28 mouse cellular contexts compared by ENCODE assay signal in genomic region chr2:142539980-142540379, GRCm38 (mm10).
"Had no signal": no experiment of that assay in that cellular context is flagged by ENCODE, and none has a peak within 500 bp of the region (broad histone marks: within the 10 kb centered on the region; RNA-seq: fewer than 3 reads in every experiment).

No protein-coding gene starts in this region.

- H3K9ac ChIP-seq: embryonic facial prominence, embryonic 12.5 days; embryonic facial prominence, embryonic 13.5 days; embryonic facial prominence, embryonic 15.5 days; forebrain, embryonic 12.5 days; forebrain, embryonic 13.5 days; forebrain, embryonic 15.5 days; forebrain, postnatal 0 days had no signal

- DNase-seq: cerebellum, adult 2 months; cerebellum, adult 8-10 months; cerebellum, adult 9-10 months; cerebellum, adult 9-11 months; cerebellum, postnatal 10 days; cerebellum, postnatal 14 days; cerebellum, postnatal 25 days; cerebellum, postnatal 36 days; embryo, embryonic 11 days; forebrain, postnatal 0 days; gastrocnemius, adult 2 months; gastrocnemius, postnatal 10 days; gastrocnemius, postnatal 14 days; gastrocnemius, postnatal 25 days; gastrocnemius, postnatal 36 days; heart, adult 11 months; heart, adult 18-20 months had no signal

- H3K4me1 ChIP-seq: embryonic facial prominence, embryonic 10.5 days; embryonic facial prominence, embryonic 12.5 days; embryonic facial prominence, embryonic 13.5 days; embryonic facial prominence, embryonic 15.5 days; forebrain, embryonic 10.5 days; forebrain, embryonic 12.5 days; forebrain, embryonic 13.5 days; forebrain, embryonic 15.5 days had no signal

- H3K4me2 ChIP-seq: embryonic facial prominence, embryonic 12.5 days; embryonic facial prominence, embryonic 13.5 days; embryonic facial prominence, embryonic 15.5 days; forebrain, embryonic 12.5 days; forebrain, embryonic 13.5 days; forebrain, embryonic 15.5 days had no signal

- H3K27ac ChIP-seq: embryonic facial prominence, embryonic 10.5 days; embryonic facial prominence, embryonic 12.5 days; embryonic facial prominence, embryonic 13.5 days; embryonic facial prominence, embryonic 15.5 days; forebrain, embryonic 10.5 days; forebrain, embryonic 12.5 days; forebrain, embryonic 13.5 days; forebrain, embryonic 15.5 days; gastrocnemius, adult 2 months had no signal

- H3K4me3 ChIP-seq: embryonic facial prominence, embryonic 10.5 days; embryonic facial prominence, embryonic 12.5 days; embryonic facial prominence, embryonic 13.5 days; embryonic facial prominence, embryonic 15.5 days; erythroblast, embryonic 14.5 days; forebrain, embryonic 10.5 days; forebrain, embryonic 12.5 days; forebrain, embryonic 13.5 days; forebrain, embryonic 15.5 days; gastrocnemius, adult 2 months had no signal

- H3K9me3 ChIP-seq: embryonic facial prominence, embryonic 10.5 days; embryonic facial prominence, embryonic 12.5 days; embryonic facial prominence, embryonic 13.5 days; embryonic facial prominence, embryonic 15.5 days; forebrain, embryonic 10.5 days; forebrain, embryonic 12.5 days; forebrain, embryonic 13.5 days; forebrain, embryonic 15.5 days had no signal

- ATAC-seq: forebrain, embryonic 13.5 days; forebrain, embryonic 14.5 days; forebrain, embryonic 15.5 days; forebrain, embryonic 16.5 days; forebrain, postnatal 0 days had no signal

- H3K36me3 ChIP-seq: embryonic facial prominence, embryonic 10.5 days; embryonic facial prominence, embryonic 12.5 days; embryonic facial prominence, embryonic 13.5 days; embryonic facial prominence, embryonic 15.5 days; forebrain, embryonic 10.5 days; forebrain, embryonic 12.5 days; forebrain, embryonic 15.5 days had no signal

- H3K27me3 ChIP-seq: embryonic facial prominence, embryonic 12.5 days; embryonic facial prominence, embryonic 13.5 days; embryonic facial prominence, embryonic 15.5 days; forebrain, embryonic 12.5 days; forebrain, embryonic 13.5 days; forebrain, embryonic 15.5 days had no signal
